Mouse (Mus musculus): Measurements from ENCODE around the gene Rprml.

Gene Rprml

GRCm38 (mm10) chr11:103663119-103663518 lies 13.7 kb downstream of the Rprml start:
- DNase-seq (ENCODE audit: extremely low spot score, low spot score): no peak

GRCm38 (mm10) chr11:103665695-103666094 lies 16.3 kb downstream of the Rprml start:
- no peak for DNase-seq (ENCODE audit: extremely low spot score, low spot score)

- DNase-seq (ENCODE audit: extremely low spot score, low spot score): no peak
These were observed 17.0 kb downstream of the Rprml start for GRCm38 (mm10) chr11:103666181-103666906.

GRCm38 (mm10) chr11:103666907-103667426 lies 17.6 kb downstream of the Rprml start:
- DNase-seq (ENCODE audit: extremely low spot score, low spot score): no peak

GRCm38 (mm10) chr11:103675556-103675955 lies 26.2 kb downstream of the Rprml start:
- DNase-seq (ENCODE audit: extremely low spot score, low spot score): peak; percentile 67

GRCm38 (mm10) chr11:103677042-103677441 lies 27.7 kb downstream of the Rprml start:
- peak; percentile 44 for DNase-seq (ENCODE audit: extremely low spot score, low spot score)

GRCm38 (mm10) chr11:103683667-103684334 lies 34.4 kb downstream of the Rprml start:
- no peak for DNase-seq (ENCODE audit: extremely low spot score, low spot score)

GRCm38 (mm10) chr11:103685261-103685736 lies 35.9 kb downstream of the Rprml start:
- no peak for DNase-seq (ENCODE audit: extremely low spot score, low spot score)

- no peak for DNase-seq (ENCODE audit: extremely low spot score, low spot score)
These were observed 37.3 kb downstream of the Rprml start for GRCm38 (mm10) chr11:103686706-103687105.

- DNase-seq (ENCODE audit: extremely low spot score, low spot score): no peak
These were observed 39.1 kb downstream of the Rprml start for GRCm38 (mm10) chr11:103688271-103688979.

- DNase-seq (ENCODE audit: extremely low spot score, low spot score): no peak
These were observed 39.6 kb downstream of the Rprml start for GRCm38 (mm10) chr11:103688980-103689378.

GRCm38 (mm10) chr11:103691036-103691435 lies 41.7 kb downstream of the Rprml start:
- no peak for DNase-seq (ENCODE audit: extremely low spot score, low spot score)

- no peak for DNase-seq (ENCODE audit: extremely low spot score, low spot score)
These were observed 43.9 kb downstream of the Rprml start for GRCm38 (mm10) chr11:103693241-103693640.

- DNase-seq (ENCODE audit: extremely low spot score, low spot score): no peak
These were observed 47.6 kb downstream of the Rprml start for GRCm38 (mm10) chr11:103696851-103697564.

GRCm38 (mm10) chr11:103697565-103698176 lies 48.3 kb downstream of the Rprml start, which contains the start of gene Gosr2:
TSS of gene Gosr2 (minus strand) at chr11:103697898.
- peak; percentile 97 for DNase-seq (ENCODE audit: extremely low spot score, low spot score)

GRCm38 (mm10) chr11:103698226-103698625 lies 48.9 kb downstream of the Rprml start:
- DNase-seq (ENCODE audit: extremely low spot score, low spot score): no peak

Measured in neural tube, embryonic 10.5 days (tissue).